Mouse (Mus musculus) bone marrow, adult 2 months (tissue): ENCODE data around the gene Yif1b. TPM values are rescaled to one million over a fixed set of nuclear protein-coding genes. Genes with fewer than 3 reads are reported as not detected.

ENCODE experiments used
- H3K27ac ChIP-seq: fragments of 200-500 bp; 2 replicates; pipeline ENCODE4 v1.5.1; 2012; ENCODE audit warnings: low read depth, mild to moderate bottlenecking, control low read depth, inconsistent platforms, low read length; ENCODE audit not compliant: control insufficient read depth, poor library complexity, insufficient read depth
- H3K4me1 ChIP-seq: fragments of 200-500 bp; 2 replicates; pipeline ENCODE4 v1.6.1; 2011; ENCODE audit warnings: low read length; ENCODE audit not compliant: control insufficient read depth, insufficient read depth
- H3K4me3 ChIP-seq: fragments of 200-500 bp; replicated peaks from 2 replicates; pipeline ENCODE3; 2011; ENCODE audit warnings: mild to moderate bottlenecking, low read depth, low read length, control low read depth; ENCODE audit not compliant: control insufficient read depth
- CTCF ChIP-seq: fragments of 200-500 bp; IDR thresholded peaks from 2 replicates; pipeline ENCODE4 v1.5.1; 2011; ENCODE audit warnings: low read length, control low read depth; ENCODE audit not compliant: control insufficient read depth, insufficient read depth
- POLR2A ChIP-seq: fragments of 200-500 bp; IDR thresholded peaks from 2 replicates; pipeline ENCODE4 v1.6.1; 2011; ENCODE audit warnings: low read depth, mild to moderate bottlenecking, control low read depth, low read length, borderline replicate concordance; ENCODE audit not compliant: control insufficient read depth
- WGBS: fragments of 180-500 bp; shearing (Covaris S2); methylation state at CpG from one replicate; pipeline ENCODE4 v1.1.7; 2018; 5-methylcytosine and 5-hydroxymethylcytosine counted together
- polyA plus RNA-seq: library from polyadenylated mRNA; stranded (reverse); fragments of >200 nt; gene quantifications from 2 replicates; pipeline ENCODE4 v1.2.4, GENCODE M21; 2011; ENCODE audit warnings: low replicate concordance; ENCODE audit not compliant: missing spikeins, insufficient read depth, insufficient read length

Yif1b gene
- polyA plus RNA-seq, 1 experiment: 10.7 TPM

GRCm38 (mm10) chr7:29294111-29294761 is 56.1 kb downstream of the Yif1b start:
- Histone ChIP-seq H3K4me1 (no peaks in the 10 kb centered on the region), H3K4me3 (no peak overlapping the region), H3K27ac (no peak overlapping the region)
- WGBS: 47% methylated on average over 13 of the region's 13 CpGs
- TF ChIP-seq CTCF (no peak), POLR2A (no peak)

GRCm38 (mm10) chr7:29295861-29296647 is 57.9 kb downstream of the Yif1b start:
- no peak overlapping the region for H3K4me3 ChIP-seq
- H3K27ac ChIP-seq: no peak overlapping the region
- H3K4me1 ChIP-seq: no peaks in the 10 kb centered on the region
- TF ChIP-seq CTCF (no peak), POLR2A (no peak)
- 79% methylated on average over 24 of the region's 24 CpGs for WGBS

GRCm38 (mm10) chr7:29296998-29297397 is 58.9 kb downstream of the Yif1b start:
- WGBS: 20% methylated on average over 10 of the region's 10 CpGs

More at GRCm38 (mm10) chr7:29296998-29297397, 58.9 kb downstream of the Yif1b start:
- no peak overlapping the region for H3K4me3 ChIP-seq
- no peaks in the 10 kb centered on the region for H3K4me1 ChIP-seq
- H3K27ac ChIP-seq: no peak overlapping the region
- TF ChIP-seq CTCF (peak; percentile 86), POLR2A (no peak)

Other genes starting within 250 kb of the Yif1b start
- gene Ryr1, start 113.2 kb upstream of the Yif1b start, polyA plus RNA-seq: 0.93 and 2.7 TPM in 2 replicates
- 49.7 and 156 TPM in 2 replicates for gene Rasgrp4, start 103.5 kb upstream of the Yif1b start, polyA plus RNA-seq
- 37.8 and 56.8 TPM in 2 replicates for gene Fam98c, start 82.1 kb upstream of the Yif1b start, polyA plus RNA-seq
- gene Ggn, start 68.1 kb upstream of the Yif1b start, polyA plus RNA-seq: 0.59 TPM in 1 of 2 replicates, not detected in the other
- gene Spred3, start 67.9 kb upstream of the Yif1b start, polyA plus RNA-seq: 2.3 and 7.1 TPM in 2 replicates
- 93.2 and 170 TPM in 2 replicates for gene Psmd8, start 57.6 kb upstream of the Yif1b start, polyA plus RNA-seq
- 1.7 and 4.1 TPM in 2 replicates for gene Catsperg1, start 24.3 kb upstream of the Yif1b start, polyA plus RNA-seq
- gene Kcnk6, start 5.8 kb upstream of the Yif1b start, polyA plus RNA-seq: 3.5 and 8.8 TPM in 2 replicates
- gene 2200002D01Rik, start 10.1 kb downstream of the Yif1b start, polyA plus RNA-seq: 15.6 and 18.7 TPM in 2 replicates
- 17.2 and 35.7 TPM in 2 replicates for gene Spint2, start 43.6 kb downstream of the Yif1b start, polyA plus RNA-seq
- gene Ppp1r14a, start 51.0 kb downstream of the Yif1b start, polyA plus RNA-seq: 1.9 and 3.2 TPM in 2 replicates
- 0.56 and 1.5 TPM in 2 replicates for gene Dpf1, start 65.6 kb downstream of the Yif1b start, polyA plus RNA-seq